Mouse (Mus musculus): ENCODE measurements at regions not wholly inside any gene's neighbourhood (a gene's known extent, or its start where the extent isn't known, plus 50 kb on each side); places are given as distances from the start of the nearest gene placed in this dataset.

DNA sequence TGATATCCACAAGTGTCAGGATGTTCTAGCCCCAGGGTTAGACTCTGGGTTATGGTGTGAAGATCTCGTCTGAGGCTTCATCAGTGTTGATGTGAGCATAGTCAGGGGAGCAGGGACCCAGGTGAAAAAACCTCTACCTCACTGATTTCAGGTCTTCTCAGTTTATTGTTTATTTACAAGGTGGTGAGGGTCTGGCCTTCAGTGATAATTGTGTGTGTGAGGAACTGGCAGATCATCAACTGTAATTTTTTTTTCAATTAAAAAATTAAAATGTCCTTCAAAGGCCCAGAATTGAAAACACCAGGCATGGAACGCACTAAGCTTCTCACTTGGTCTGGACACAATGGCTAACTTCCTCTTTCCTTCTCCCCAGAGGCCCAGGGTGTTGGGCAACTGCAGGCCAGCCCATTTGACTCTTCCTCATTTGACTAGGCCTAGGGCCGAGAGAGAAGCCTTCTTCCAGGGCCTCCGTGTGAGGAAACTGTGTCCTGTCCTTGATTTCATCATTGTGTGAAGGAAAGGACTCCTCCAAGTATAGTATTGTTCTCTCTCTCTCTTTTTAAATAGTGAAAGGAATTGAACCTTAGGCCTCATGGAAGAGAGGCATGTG, 91.0 kb upstream of the Klf4 start:
- no peak for DNase-seq (ENCODE audit: low read depth)

DNA sequence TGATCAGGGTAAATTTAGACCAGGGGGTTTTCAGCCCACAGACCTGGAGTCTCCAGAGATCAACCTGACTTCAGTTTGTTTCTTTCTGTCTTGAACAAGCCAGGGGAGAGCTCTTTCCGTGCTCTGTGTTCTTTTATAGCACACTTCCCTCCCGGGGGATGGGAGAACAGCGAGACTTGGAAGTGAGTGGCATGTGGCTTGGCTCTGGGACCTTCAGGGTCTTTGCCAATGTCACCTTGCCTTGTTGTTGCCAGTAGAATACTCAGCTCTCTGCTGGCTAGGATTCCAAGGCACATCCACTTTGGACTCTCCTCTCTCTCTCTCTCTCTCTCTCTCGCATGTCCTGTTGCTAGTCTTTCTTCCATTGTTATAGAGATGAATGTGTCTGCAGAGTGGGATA, 90.4 kb upstream of the Klf4 start:
- DNase-seq (ENCODE audit: low read depth): no peak

DNA sequence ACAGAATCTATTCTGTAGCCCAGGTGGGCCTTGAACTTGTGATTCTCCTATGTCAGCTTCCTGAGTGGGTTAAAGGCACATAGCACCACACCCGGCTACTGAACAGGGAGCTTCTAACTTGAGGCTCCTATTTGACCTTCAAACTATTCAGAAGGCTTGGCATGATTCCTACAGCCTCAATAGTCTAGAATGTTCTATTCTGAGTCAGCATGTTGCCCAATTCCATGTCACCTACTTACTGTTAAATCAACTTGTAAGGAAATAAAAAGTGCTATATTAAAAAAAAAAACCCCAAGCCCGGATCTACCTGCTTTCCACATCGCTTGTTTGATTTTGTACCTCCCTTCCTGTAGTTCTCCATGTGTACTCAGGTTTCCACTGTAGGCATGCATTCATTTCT, 87.6 kb upstream of the Klf4 start:
- DNase-seq (ENCODE audit: low read depth): no peak

DNA sequence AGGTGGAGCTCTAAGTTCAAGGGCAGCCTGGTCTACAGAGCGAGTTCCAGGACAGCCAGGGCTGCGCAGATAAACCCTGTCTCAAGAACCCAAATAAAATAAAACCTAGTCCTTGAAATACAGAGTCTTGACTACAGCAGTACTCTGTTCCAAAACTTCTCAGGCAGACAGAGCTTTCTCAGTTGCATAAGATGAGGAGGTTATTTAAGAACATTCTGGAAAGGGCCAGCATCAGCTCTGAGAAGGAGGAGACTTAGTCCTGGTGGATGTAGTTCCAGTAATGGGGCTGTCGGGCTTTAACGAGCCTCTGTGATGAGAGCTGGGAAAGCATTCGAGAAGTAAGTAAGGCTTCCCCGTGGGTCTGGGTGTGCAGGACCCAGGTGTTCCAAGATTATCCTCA, 83.5 kb upstream of the Klf4 start:
- no peak for DNase-seq (ENCODE audit: low read depth)

DNA sequence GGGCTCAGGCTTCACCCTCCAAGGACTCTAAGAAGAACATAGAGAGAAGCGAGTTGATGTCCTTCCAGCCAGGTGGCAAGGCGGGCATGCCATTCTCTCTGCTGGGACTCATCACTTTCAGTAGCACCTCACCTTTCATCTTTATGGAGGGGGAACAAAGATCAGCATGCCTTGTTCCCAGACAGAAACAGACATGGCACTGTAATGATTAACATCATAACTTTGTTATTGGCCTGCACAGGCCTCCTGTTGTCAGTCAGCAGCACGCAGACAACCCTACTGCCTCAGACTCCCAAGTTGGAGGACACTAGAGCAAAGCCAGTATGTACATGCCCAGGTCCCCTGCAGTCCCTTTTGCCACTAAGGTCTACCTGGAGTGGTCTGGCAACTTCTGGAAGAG, 81.3 kb upstream of the Klf4 start:
- DNase-seq (ENCODE audit: low read depth): no peak

DNA sequence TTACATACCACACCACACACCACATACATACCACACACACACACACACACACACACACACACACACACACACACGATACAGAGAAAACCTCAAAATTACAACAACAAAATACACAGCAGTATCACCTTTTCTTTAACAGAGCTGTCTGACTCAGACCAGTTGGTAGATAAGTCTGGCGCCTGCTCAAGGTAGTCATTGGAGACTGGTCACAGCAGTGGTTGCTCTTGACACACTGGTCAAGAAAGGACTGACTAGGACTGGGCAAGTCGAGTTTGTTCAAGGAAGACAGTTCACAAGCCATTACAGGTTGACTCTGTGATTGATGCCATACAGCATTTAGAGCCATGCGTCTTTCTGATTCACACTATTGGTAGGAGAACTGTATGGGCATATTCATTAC, 78.7 kb upstream of the Klf4 start:
- DNase-seq (ENCODE audit: low read depth): no peak

DNA sequence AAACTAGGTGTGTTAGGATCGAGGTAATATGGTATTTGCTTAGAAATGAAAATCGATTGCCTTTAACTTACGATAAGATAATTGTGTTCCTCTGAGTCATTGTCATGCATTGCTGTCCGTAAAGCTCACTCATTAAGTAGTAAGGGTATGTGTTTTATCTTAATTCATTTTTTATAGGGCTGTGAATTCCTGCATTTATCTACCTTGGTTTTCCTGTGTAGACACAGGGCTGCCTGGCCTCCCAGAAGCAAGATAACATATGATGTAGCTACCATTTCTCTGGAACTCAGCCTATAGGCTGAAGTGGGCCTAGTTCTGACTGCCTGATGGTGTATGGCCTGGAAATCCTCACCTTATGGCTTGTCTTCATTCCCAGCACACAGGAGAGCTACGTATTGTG, 76.9 kb upstream of the Klf4 start:
- DNase-seq (ENCODE audit: low read depth): no peak

DNA sequence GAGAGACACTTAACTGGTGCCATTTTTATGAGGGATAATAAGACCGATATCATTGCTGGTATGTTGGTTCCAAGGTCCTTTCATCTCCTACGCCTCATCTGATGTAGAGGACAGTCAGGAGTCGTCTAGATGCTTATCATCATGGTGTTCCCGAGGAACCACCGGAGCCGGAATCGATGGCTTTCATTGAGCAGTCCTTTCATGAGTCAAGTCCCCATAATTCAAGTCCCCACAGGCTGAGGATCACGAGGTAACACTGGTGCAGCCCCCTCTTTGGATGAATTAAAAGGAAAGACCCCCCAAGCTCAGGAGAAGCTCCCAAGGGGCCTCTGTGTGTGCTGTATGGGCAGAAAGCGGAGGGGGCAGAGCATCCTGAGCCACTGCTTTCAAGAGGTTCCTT, 73.3 kb upstream of the Klf4 start:
- no peak for DNase-seq (ENCODE audit: low read depth)

DNA sequence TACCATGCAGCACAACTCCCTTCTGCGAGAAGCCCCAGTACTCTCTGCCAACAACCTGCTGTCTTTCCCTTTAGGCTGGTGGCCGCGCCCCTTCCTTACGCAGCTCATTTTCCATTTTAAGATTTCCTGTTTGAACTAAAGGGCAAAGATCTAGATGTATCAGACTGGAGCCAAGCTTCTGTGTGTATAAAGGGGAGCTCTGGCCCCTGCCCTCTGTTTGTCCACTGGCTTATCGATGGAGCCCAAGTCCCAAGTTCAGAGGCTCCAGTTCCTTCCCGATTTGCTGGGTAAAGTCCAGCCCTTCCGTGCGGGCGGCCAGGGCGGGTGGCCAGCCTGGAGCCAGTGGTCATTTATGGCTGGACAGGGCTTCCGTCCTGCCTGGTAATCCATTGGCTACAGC, 72.6 kb upstream of the Klf4 start:
- DNase-seq (ENCODE audit: low read depth): no peak

DNA sequence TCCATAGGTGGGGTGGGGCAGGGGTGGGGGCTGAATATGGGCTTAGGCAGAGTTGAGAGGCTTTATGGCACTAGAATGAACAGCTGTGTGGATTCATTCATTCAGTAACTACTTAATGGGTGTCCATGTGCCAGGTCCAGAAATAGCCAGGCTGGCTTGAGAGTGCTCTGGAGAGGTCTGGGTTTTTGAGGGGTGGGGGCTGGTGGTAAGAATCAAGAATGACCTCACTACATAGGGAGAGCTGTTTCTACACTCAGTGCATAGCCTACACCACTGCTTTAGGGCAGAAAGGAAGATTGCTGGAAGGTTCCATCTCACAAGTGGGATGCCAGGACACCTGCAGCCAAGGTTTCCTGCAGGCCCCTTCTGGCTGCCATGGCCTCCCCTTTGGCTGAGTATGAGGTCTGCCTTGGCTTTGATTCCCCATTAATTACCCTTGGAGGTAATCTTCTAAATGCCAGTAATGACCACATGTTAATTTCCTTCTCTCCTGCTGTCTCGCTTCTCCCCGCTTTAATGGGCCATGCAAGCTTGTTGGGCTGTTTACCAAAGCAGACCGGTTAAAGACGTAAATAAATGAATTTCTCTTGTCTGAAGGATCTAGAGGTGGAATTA, 71.7 kb upstream of the Klf4 start:
- no peak for DNase-seq (ENCODE audit: low read depth)

DNA sequence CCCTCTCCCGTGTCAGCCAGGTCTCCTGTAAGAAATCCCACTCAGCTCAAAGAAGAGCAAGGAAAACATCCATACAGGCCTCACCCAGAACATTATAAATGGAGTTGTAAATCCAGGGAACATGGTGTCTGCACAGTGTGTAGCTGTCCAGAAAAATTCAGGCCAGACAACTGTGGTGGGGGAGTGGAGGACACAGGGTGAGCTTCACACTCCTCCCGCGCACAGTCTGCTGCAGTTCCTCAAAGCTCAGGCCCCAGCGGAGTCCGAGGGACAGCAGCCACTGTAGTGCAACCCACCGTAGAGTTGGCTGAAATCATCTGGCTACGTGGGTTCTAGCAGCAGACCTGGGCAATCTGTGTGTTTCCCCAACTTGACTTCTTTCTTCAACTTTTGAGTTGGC, 62.9 kb upstream of the Klf4 start:
- DNase-seq (ENCODE audit: low read depth): no peak

DNA sequence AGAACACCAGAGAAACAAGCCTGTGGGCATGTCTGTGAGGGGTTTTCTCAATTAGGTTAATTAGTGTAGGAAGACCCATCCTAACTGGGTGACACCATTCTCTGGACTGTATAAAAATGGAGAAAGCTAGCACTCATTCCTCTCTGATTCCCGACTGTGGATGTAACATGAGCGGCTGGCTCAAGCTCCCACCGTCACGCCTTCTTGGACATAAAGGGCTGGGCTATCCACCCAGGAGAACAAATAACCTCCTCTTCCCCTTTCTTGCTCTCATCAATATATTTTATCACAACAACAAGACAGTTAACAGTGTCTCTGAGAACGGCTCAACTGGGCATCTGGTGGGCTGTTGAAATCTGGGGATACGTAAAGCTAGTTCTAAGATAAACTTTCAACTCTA, 62.4 kb upstream of the Klf4 start:
- no peak for DNase-seq (ENCODE audit: low read depth)

DNA sequence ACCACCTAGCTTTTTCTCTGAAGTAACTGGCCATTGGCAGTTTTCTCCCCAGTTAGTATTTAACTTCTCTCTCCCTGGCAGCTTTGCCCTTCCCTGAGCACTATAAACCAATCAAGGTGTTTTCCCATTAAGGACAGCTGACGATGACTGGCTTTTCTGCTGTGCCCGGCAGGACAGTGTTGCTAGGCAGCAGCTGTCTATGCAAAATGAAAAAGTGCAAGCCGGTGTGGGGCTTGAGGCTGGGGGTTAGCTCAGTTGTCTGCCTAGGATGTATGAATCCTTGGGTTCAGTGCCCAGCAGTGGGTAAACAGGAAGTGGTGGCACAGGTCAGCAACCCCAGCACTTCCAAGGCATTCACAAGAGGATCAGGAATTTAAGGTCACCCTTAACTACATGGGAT, 60.9 kb upstream of the Klf4 start:
- no peak for DNase-seq (ENCODE audit: low read depth)

DNA sequence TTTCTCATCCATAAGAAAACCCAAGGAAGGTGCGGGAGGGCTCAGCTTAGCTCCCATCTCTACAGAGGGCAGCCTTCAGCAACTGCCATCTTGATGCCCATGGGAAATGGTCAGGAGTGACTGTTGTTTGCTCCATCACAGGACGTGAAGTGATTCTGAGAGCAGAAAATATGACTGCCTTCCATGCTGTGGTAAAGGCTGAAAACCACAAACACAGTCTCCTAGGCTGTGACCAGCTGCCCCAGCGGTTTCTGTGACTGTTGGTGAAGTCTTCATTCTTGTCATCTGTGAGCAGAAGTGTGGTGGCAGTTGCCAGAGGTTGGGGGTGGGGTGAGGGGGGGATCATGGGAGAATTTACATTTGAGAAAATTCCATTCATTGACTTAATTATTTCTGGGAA, 53.9 kb upstream of the Klf4 start:
- DNase-seq (ENCODE audit: low read depth): no peak

DNA sequence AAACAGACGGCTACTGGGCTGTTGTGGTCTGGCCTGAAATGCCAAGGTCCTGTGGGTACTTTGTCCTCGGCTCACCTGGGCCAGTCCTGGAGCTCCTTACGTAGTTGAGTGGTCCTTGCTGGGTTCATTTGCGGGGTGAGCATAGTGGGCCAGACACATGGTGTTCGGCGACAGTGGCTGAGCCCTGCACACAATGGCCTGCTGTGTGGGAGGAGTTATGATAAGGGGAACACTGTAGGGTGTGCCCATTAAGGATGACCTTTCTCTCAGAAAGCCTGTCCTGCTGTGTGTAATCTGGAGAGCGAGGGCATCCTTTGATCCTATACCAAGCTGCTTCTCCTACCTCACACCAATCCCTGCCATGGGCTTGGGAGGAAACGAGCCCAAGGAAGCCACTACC, 51.3 kb upstream of the Klf4 start:
- no peak for DNase-seq (ENCODE audit: low read depth)

Data from gonadal fat pad, adult 2 months (tissue).